Mouse (Mus musculus): Measurements from ENCODE around the gene Ighmbp2. TPM values are rescaled to one million over a fixed set of nuclear protein-coding genes. Genes with fewer than 3 reads are reported as not detected.
A peak's percentile ranks its signal among the peaks of the same experiment; 100 is the strongest.

The Ighmbp2 gene
- 10 to 100 TPM in 3 of 4 experiments, 1 to 10 TPM in 1; 9.0 to 11.9 (median 10.6) TPM for total RNA-seq (2022)

- peak; percentile 88 to 93 for DNase-seq (ENCODE audit: low spot score in 2 of 2)
Observed at GRCm38 (mm10) chr19:3282572-3283467, at the start of gene Ighmbp2, which contains the start of gene Mrpl21. Ighmbp2 (minus strand) TSS chr19:3283017. Mrpl21 (plus strand) TSS chr19:3282901.

GRCm38 (mm10) chr19:3326479-3327047 lies 43.7 kb upstream of the Ighmbp2 start:
- no peak for DNase-seq (ENCODE audit: low spot score in 2 of 2)

- no peak for DNase-seq (ENCODE audit: low spot score in 2 of 2)
Observed at GRCm38 (mm10) chr19:3325771-3326478, 43.1 kb upstream of the Ighmbp2 start.

DNA sequence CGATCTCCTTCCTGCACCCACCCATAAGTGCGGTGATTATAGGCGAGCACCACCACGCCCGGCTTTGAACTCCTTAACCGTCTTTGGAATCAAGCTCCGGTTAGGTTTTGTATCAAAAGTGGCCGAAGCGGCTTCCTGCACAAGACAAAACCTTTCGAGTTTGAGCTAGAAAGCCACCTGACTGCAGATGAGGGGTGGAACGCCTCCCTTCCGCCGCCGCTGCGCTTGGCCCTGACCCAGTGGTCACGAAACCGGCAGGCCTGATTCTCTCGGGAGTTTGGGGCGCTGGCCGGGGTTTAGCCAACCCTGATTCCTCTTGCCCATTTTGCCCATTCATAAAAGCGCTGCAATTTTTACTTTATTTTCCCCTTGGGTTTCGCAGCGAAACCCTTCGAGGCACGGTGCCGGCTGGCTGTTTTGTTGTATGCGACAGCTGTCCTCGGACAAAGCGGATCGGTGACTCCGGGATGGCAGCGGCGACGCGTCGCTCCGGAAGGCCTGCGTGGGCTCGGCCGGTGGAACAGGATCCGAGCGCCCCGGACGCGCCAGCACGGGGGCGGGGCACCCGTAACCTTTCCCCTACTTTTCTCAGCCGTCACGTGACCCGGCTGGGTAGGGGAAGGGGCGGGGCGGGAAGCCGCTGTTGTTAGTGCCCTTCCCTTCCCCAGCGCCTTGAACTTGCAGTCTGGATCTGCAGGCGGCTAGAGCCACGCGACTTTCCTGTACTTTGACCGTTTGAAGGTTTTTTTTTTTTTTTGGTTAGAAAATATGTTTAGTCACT lies 42.3 kb upstream of the Ighmbp2 start:
- DNase-seq (ENCODE audit: low spot score in 2 of 2), result peak; percentile 54

- no peak for DNase-seq (ENCODE audit: low spot score in 2 of 2)
Observed at GRCm38 (mm10) chr19:3324271-3324811, 41.5 kb upstream of the Ighmbp2 start.

DNA sequence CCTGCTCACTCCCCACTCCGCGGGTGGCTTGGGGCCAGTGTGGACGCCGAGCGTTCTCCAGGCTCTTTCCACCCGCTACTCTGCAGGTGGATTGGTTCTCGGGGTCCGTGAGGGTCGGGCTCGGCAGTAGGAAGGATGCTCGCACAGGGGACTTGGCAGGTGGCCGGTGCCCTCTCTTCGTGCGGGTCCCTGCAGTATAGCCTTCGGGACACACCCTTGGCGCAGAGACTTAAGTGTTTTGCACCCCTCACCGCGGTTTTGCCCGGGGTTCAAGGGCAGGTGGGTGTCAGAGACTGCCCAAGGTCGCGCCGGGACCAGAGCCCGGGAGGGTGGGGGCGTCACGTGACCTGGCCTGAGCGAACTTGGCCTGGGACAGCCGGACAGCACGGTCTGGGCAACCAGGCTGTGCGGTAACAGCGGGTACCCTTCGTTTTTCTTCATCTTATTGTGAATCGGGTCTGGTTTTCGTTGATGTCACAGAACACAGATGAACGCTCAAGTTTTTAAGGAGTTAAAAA lies 41.0 kb upstream of the Ighmbp2 start:
- DNase-seq (ENCODE audit: low spot score in 2 of 2), result peak in 1 of 2 experiments; percentile 25

DNA sequence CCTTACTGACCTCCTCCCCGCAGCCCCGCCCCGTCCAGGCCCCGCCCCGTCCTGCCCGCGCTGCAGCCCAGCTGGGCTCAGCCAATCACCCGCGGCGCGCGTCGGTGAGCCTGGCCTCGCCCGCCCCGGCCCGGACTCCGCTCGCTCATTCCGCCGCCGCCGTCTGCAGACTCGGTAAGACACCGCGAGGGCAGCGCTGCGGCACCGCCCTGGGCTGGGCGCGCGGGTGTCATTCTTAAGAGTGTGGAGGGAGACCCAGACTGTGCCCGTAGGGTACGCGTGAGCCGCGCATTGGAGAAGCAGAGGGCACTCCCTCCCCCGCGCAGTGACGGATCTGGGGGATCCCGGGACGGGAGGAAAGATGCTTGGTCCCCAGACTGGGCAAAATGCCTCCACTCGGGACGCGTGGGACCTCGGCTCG lies 40.4 kb upstream of the Ighmbp2 start:
- peak in 1 of 2 experiments; percentile 25 for DNase-seq (ENCODE audit: low spot score in 2 of 2)

GRCm38 (mm10) chr19:3322261-3322969 lies 39.6 kb upstream of the Ighmbp2 start, which contains the start of gene Cpt1a:
Cpt1a (plus strand) TSS chr19:3322334.
- DNase-seq (ENCODE audit: low spot score in 2 of 2), result peak in 1 of 2 experiments; percentile 26

DNA sequence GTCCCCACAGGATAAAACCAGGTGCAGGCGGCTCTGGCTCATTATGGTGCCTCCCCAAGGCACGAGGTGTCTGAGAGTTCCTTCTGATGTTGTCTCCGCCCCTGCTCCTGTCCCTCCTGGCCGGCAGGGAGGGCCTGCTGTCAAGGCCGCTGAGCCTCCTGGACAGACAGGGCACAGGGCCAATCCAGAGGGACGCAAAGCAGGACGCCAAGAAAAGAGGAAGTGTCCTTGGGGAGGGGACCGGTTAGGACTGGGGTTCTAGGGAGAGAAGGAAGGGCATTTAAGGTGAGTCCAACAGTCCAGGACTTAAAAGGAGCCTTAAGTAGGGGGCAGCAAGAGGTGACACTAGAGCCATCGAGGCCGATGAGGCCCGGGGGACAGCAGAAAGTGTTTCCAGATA lies 38.8 kb upstream of the Ighmbp2 start:
- DNase-seq (ENCODE audit: low spot score in 2 of 2), result no peak

GRCm38 (mm10) chr19:3320801-3321200 lies 38.0 kb upstream of the Ighmbp2 start:
- DNase-seq (ENCODE audit: low spot score in 2 of 2), result no peak

- DNase-seq (ENCODE audit: low spot score in 2 of 2), result no peak
Observed at GRCm38 (mm10) chr19:3320086-3320485, 37.3 kb upstream of the Ighmbp2 start.

DNA sequence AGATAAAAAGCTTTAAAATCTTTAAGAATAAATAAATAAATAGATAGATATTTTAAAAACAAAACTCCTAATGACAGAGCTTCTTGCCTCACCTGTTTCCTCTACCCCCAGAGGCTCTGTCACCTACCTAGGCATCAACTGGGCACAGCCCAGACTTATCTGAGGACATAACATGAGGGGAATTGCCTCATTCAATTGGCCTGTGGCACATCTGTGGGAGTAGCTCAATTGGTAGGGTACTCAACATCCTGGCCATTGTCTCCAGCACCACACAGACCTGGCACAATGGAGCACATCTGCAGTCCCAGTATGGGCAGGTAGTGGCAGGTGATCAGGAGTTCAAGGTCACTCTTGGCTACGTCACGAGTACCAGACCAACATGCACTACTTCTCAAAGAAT lies 36.5 kb upstream of the Ighmbp2 start:
- DNase-seq (ENCODE audit: low spot score in 2 of 2), result no peak

- no peak for DNase-seq (ENCODE audit: low spot score in 2 of 2)
Observed at GRCm38 (mm10) chr19:3307175-3307949, 24.5 kb upstream of the Ighmbp2 start.

DNA sequence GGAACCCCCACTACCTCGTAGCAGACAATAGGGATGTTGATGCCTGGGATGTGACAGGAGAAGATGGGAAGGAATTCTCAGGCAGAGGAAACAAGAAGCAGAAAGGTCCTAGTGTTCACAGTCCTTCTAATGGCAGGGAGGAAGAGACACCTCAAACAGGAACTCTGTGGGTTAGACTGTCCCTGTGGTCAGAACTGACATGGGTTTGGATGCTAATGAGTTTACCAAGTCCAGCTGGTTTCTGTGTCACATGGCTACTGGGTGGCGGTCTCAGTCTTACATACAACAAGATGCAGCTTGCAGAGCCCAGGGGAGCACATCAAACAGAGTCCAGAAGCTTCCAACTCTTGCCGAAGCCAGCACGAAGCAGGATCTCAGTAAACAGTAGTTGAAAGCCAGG lies 21.2 kb upstream of the Ighmbp2 start:
- no peak for DNase-seq (ENCODE audit: low spot score in 2 of 2)

- DNase-seq (ENCODE audit: low spot score in 2 of 2), result no peak
Observed at GRCm38 (mm10) chr19:3297775-3298174, 15.0 kb upstream of the Ighmbp2 start.

- DNase-seq (ENCODE audit: low spot score in 2 of 2), result no peak
Observed at GRCm38 (mm10) chr19:3297034-3297433, 14.2 kb upstream of the Ighmbp2 start.

GRCm38 (mm10) chr19:3295245-3295644 lies 12.4 kb upstream of the Ighmbp2 start:
- DNase-seq (ENCODE audit: low spot score in 2 of 2), result no peak

DNA sequence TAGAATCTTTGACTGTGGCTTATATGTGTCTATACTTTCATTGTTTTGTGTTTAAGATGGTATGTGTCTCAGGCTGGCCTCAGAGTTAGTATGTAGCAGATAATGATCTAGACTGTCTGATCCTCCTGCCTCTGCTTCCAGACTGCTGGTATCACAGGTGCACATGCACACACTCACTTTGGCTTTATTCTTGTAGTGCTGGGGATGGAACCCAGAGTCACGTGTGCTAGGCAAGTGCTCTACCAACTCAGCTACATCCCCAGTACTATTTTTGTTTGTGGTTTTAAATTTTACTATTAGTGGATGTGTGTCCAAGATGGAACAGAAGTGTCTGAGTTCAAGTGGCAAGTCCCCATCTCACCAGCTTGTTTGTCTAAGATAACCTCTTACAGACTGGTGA lies 10.2 kb upstream of the Ighmbp2 start:
- no peak for DNase-seq (ENCODE audit: low spot score in 2 of 2)

- peak; percentile 18 to 47 for DNase-seq (ENCODE audit: low spot score in 2 of 2)
Observed at GRCm38 (mm10) chr19:3292028-3292427, 9.2 kb upstream of the Ighmbp2 start.

Measured in layer of hippocampus, adult 8-10 months (tissue).